Mouse (Mus musculus) 416B (cell line): ENCODE measurements around the gene Utp14b.

Source experiments
- DNase-seq: peaks from one replicate; pipeline ENCODE4 v3.0.0; 2011; ENCODE audit warnings: low read depth

Utp14b gene

GRCm38 (mm10) chr1:78657671-78658440, at the start of gene Utp14b, which contains the start of gene Acsl3:
Utp14b (plus strand) TSS chr1:78658038.
Acsl3 (plus strand) TSS chr1:78657825.
- DNase-seq: peak; percentile 89

- no peak for DNase-seq
Observed at GRCm38 (mm10) chr1:78609134-78609907, 48.5 kb upstream of the Utp14b start.

GRCm38 (mm10) chr1:78611039-78611438, 46.8 kb upstream of the Utp14b start:
- DNase-seq: no peak

GRCm38 (mm10) chr1:78612959-78613358, 44.9 kb upstream of the Utp14b start:
- no peak for DNase-seq

GRCm38 (mm10) chr1:78624352-78624751, 33.5 kb upstream of the Utp14b start:
- no peak for DNase-seq

- no peak for DNase-seq
Observed at GRCm38 (mm10) chr1:78634486-78634885, 23.4 kb upstream of the Utp14b start.

- no peak for DNase-seq
Observed at GRCm38 (mm10) chr1:78640871-78641270, 17.0 kb upstream of the Utp14b start.

GRCm38 (mm10) chr1:78641791-78642190, 16.0 kb upstream of the Utp14b start:
- no peak for DNase-seq

- peak; percentile 33 for DNase-seq
Observed at GRCm38 (mm10) chr1:78642197-78642596, 15.6 kb upstream of the Utp14b start.

GRCm38 (mm10) chr1:78647317-78647885, 10.4 kb upstream of the Utp14b start:
- no peak for DNase-seq

- DNase-seq: peak; percentile 73
Observed at GRCm38 (mm10) chr1:78649269-78650061, 8.4 kb upstream of the Utp14b start.

- no peak for DNase-seq
Observed at GRCm38 (mm10) chr1:78656472-78656871, 1.4 kb upstream of the Utp14b start.

- no peak for DNase-seq
Observed at GRCm38 (mm10) chr1:78657021-78657629, 713 bp upstream of the Utp14b start.

GRCm38 (mm10) chr1:78658441-78659269, 817 bp downstream of the Utp14b start:
- DNase-seq: peak; percentile 45

GRCm38 (mm10) chr1:78659270-78659823, 1.5 kb downstream of the Utp14b start:
- DNase-seq: no peak

GRCm38 (mm10) chr1:78664326-78664725, 6.5 kb downstream of the Utp14b start:
- no peak for DNase-seq

- peak; percentile 67 for DNase-seq
Observed at GRCm38 (mm10) chr1:78665954-78666499, 8.2 kb downstream of the Utp14b start.

- DNase-seq: no peak
Observed at GRCm38 (mm10) chr1:78666585-78666984, 8.7 kb downstream of the Utp14b start.

GRCm38 (mm10) chr1:78682291-78682690, 24.5 kb downstream of the Utp14b start:
- no peak for DNase-seq

- peak; percentile 46 for DNase-seq
Observed at GRCm38 (mm10) chr1:78684128-78684527, 26.3 kb downstream of the Utp14b start.
